In the genomic region with DNA sequence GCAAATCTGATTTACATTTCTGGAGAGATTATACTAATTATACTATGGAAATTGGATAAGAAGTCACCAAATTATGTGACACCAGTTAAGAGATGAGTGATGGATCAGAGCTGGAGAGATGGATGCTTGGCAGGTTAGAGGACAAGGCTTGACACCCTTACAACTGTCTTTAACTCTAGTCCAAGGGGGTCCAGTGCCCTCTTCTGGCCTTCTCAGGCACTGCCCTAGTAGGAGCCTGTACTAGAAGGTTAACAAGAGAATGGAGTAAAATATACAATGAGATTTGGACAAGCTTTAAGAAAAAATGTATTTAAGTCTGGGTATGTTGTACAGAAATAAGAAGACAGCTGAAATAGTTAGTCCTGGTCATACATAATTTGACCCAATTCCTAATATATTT, we compare ENCODE assay signal across 9 mouse cellular contexts. TPM values are rescaled to one million over a fixed set of nuclear protein-coding genes. Genes with fewer than 3 reads are reported as not detected.
DNase-seq lines count a peak whose midpoint lies in the region; ATAC-seq and TF ChIP-seq lines count a peak whose summit lies in the region.
"Had no signal": no experiment of that assay in that cellular context is flagged by ENCODE, and none has a peak within 500 bp of the region (broad histone marks: within the 10 kb centered on the region; RNA-seq: fewer than 3 reads in every experiment).

No protein-coding gene starts in this region.

- no peaks in the 10 kb centered on the region for H3K9me3 ChIP-seq in neural tube, embryonic 15.5 days (replicated peaks)
- H3K9me3 ChIP-seq in forebrain, embryonic 12.5 days = 0 out of 2 replicates have a peak, but pooled peaks cover 3% of the 10 kb centered on the region
- H3K9me3 ChIP-seq in forebrain, embryonic 10.5 days = peaks cover 2% of the 10 kb centered on the region; the same call in 1 of the 2 replicates

- H3K4me2 ChIP-seq in neural tube, embryonic 15.5 days = no peak overlapping the region
- H3K4me2 ChIP-seq in forebrain, embryonic 12.5 days = no peak overlapping the region

- DNase-seq in cerebellum, adult 2 months = peak; percentile 27 to 28
- DNase-seq in cerebellum, adult 8-10 months = no peak
- peak; percentile 24 for DNase-seq in neural tube, embryonic 10.5 days (ENCODE audit: extremely low spot score, low spot score)
- peak; percentile 64 for DNase-seq in heart, postnatal 4 days
- DNase-seq in forebrain, embryonic 10.5 days (ENCODE audit: extremely low spot score, low spot score) = no peak

- no peak overlapping the region for H3K27ac ChIP-seq in cerebellum, adult 2 months (ENCODE audit: insufficient read depth, low read length)
- no peak overlapping the region for H3K27ac ChIP-seq in neural tube, embryonic 15.5 days (replicated peaks)
- H3K27ac ChIP-seq in forebrain, embryonic 12.5 days = no peak overlapping the region
- no peak overlapping the region for H3K27ac ChIP-seq in forebrain, embryonic 10.5 days

- H3K36me3 ChIP-seq in neural tube, embryonic 15.5 days = 0 out of 2 replicates have a peak, but pooled peaks cover 5% of the 10 kb centered on the region
- H3K36me3 ChIP-seq in forebrain, embryonic 12.5 days (replicated peaks) = peaks cover 4% of the 10 kb centered on the region; the same call in 1 of the 2 replicates
- peaks cover 6% of the 10 kb centered on the region for H3K36me3 ChIP-seq in forebrain, embryonic 10.5 days (replicated peaks)

- no peak overlapping the region for H3K9ac ChIP-seq in neural tube, embryonic 15.5 days (replicated peaks)
- no peak overlapping the region for H3K9ac ChIP-seq in forebrain, embryonic 12.5 days

- TF ChIP-seq CTCF in cerebellum, adult 2 months (IDR thresholded peaks at IDR 0.05; ENCODE audit: borderline replicate concordance, insufficient read depth, low read depth, low read length) = peak; percentile 39

- H3K27me3 ChIP-seq in cerebellum, adult 2 months (ENCODE audit: control insufficient read depth, insufficient read depth, low read length) = no peaks in the 10 kb centered on the region
- H3K27me3 ChIP-seq in neural tube, embryonic 15.5 days (replicated peaks) = no peaks in the 10 kb centered on the region
- no peaks in the 10 kb centered on the region for H3K27me3 ChIP-seq in forebrain, embryonic 12.5 days
- no peaks in the 10 kb centered on the region for H3K27me3 ChIP-seq in forebrain, embryonic 10.5 days (ENCODE audit: poor library complexity, severe bottlenecking)
- H3K27me3 ChIP-seq: Patski had no signal

- ATAC-seq in neural tube, embryonic 15.5 days (ENCODE audit: low FRiP score) = no peak
- ATAC-seq in neutrophil, adult 5-6 weeks (ENCODE audit: extremely low read depth, insufficient number of reproducible peaks, low FRiP score, poor library complexity, severe bottlenecking) = peak; percentile 35; the same call in 1 of the 2 replicates
- no peak for ATAC-seq in forebrain, embryonic 12.5 days (ENCODE audit: low FRiP score)
- ATAC-seq: Patski had no signal

- H3K4me3 ChIP-seq in cerebellum, adult 2 months (replicated peaks; ENCODE audit: insufficient read depth, low read depth, low read length) = no peak overlapping the region
- H3K4me3 ChIP-seq in neural tube, embryonic 15.5 days (replicated peaks) = no peak overlapping the region
- H3K4me3 ChIP-seq in forebrain, embryonic 12.5 days (replicated peaks) = no peak overlapping the region
- no peak overlapping the region for H3K4me3 ChIP-seq in forebrain, embryonic 10.5 days

- no peak for TF ChIP-seq POLR2A in cerebellum, adult 2 months (IDR thresholded peaks at IDR 0.05; ENCODE audit: borderline replicate concordance, insufficient read depth, low read length)

- H3K4me1 ChIP-seq in cerebellum, adult 2 months (ENCODE audit: control insufficient read depth, insufficient read depth, low read length) = no peaks in the 10 kb centered on the region
- H3K4me1 ChIP-seq in neural tube, embryonic 15.5 days = peaks cover 15% of the 10 kb centered on the region
- H3K4me1 ChIP-seq in forebrain, embryonic 12.5 days = peaks cover 12% of the 10 kb centered on the region; the same call in 1 of the 2 replicates
- H3K4me1 ChIP-seq in forebrain, embryonic 10.5 days = peaks cover 23% of the 10 kb centered on the region

RNA-seq across cellular contexts. Expression of a gene that starts 3.4 kb away (rescaled TPM):
- 66.0 and 71.4 TPM in 2 replicates for polyA plus RNA-seq in cerebellum, adult 2 months (2012; rRNA removed)
- 73.8 and 74.6 TPM in 2 replicates for polyA plus RNA-seq in neural tube, embryonic 15.5 days (2015; fragmentation: Nextera tagmentation; extraction: Ambion mirVana)
- 10 to 100 TPM; 75.5 to 79.0 TPM for total RNA-seq in heart, postnatal 4 days (2021)
- 77.5 and 87.9 TPM in 2 replicates for total RNA-seq in neutrophil, adult 5-6 weeks (2017)
- polyA plus RNA-seq in forebrain, embryonic 12.5 days (2016; fragmentation: Nextera tagmentation; extraction: Ambion mirVana) = 121 and 127 TPM in 2 replicates
- polyA plus RNA-seq in forebrain, embryonic 10.5 days (2016; fragmentation: Nextera tagmentation; extraction: Ambion mirVana) = 99.9 and 101 TPM in 2 replicates

RNA-seq across cellular contexts. Expression of a gene that starts 3.5 kb away (rescaled TPM):
- 66.2 and 69.0 TPM in 2 replicates for polyA plus RNA-seq in cerebellum, adult 2 months (2012; rRNA removed)
- 40.0 and 62.1 TPM in 2 replicates for polyA plus RNA-seq in neural tube, embryonic 15.5 days (2015; fragmentation: Nextera tagmentation; extraction: Ambion mirVana)
- 100 to 1,000 TPM; 142 to 149 TPM for total RNA-seq in heart, postnatal 4 days (2021)
- 7.4 and 15.1 TPM in 2 replicates for total RNA-seq in neutrophil, adult 5-6 weeks (2017)
- 107 and 117 TPM in 2 replicates for polyA plus RNA-seq in forebrain, embryonic 12.5 days (2016; fragmentation: Nextera tagmentation; extraction: Ambion mirVana)
- polyA plus RNA-seq in forebrain, embryonic 10.5 days (2016; fragmentation: Nextera tagmentation; extraction: Ambion mirVana) = 171 and 172 TPM in 2 replicates

Comparison
In these comparisons a context has a peak if more than half of its experiments do, and no peak if none do; other contexts are left out.
1. DNase-seq: peak in cerebellum, adult 2 months (2 of 2), neural tube, embryonic 10.5 days (single experiment) and heart, postnatal 4 days (single experiment); none in cerebellum, adult 8-10 months (single experiment) and forebrain, embryonic 10.5 days (single experiment).